Mouse (Mus musculus) kidney, embryonic 15.5 days (tissue): Measurements from ENCODE around the gene Pigk. TPM values are rescaled to one million over a fixed set of nuclear protein-coding genes. Genes with fewer than 3 reads are reported as not detected.

ENCODE experiments used
- ATAC-seq: fragments of 200-750 bp; cut with Nextera tagmentation; replicated peaks from 2 replicates; pipeline ENCODE4 v1.8.0; 2017; ENCODE audit warnings: moderate TSS enrichment; ENCODE audit not compliant: low FRiP score
- H3K27ac ChIP-seq: fragments of 300-500 bp; sonication (generic); 2 replicates; pipeline ENCODE4 v1.5.1; 2015; ENCODE audit warnings: mild to moderate bottlenecking, inconsistent platforms
- H3K27me3 ChIP-seq: fragments of 300-500 bp; sonication (generic); 2 replicates; pipeline ENCODE4 v1.6.1; 2015; ENCODE audit warnings: inconsistent platforms
- H3K36me3 ChIP-seq: fragments of 300-500 bp; sonication (generic); 2 replicates; pipeline ENCODE4 v1.6.1; 2015; ENCODE audit warnings: inconsistent platforms
- H3K4me1 ChIP-seq: fragments of 300-500 bp; sonication (generic); 2 replicates; pipeline ENCODE4 v1.6.1; 2015; ENCODE audit warnings: inconsistent platforms
- H3K4me2 ChIP-seq: fragments of 300-500 bp; sonication (generic); 2 replicates; pipeline ENCODE4 v1.6.1; 2015; ENCODE audit warnings: moderate library complexity, mild to moderate bottlenecking, inconsistent platforms
- H3K4me3 ChIP-seq: fragments of 300-500 bp; sonication (generic); replicated peaks from 2 replicates; pipeline ENCODE4 v1.5.1; 2015; ENCODE audit warnings: mild to moderate bottlenecking, inconsistent platforms
- H3K9ac ChIP-seq: fragments of 300-500 bp; sonication (generic); 2 replicates; pipeline ENCODE4 v1.6.1; 2015; ENCODE audit warnings: mild to moderate bottlenecking, inconsistent platforms
- H3K9me3 ChIP-seq: fragments of 300-500 bp; sonication (generic); replicated peaks from 2 replicates; pipeline ENCODE4 v1.6.1; 2016; ENCODE audit warnings: inconsistent platforms
- WGBS: fragments of 180-500 bp; shearing (Covaris S2); methylation state at CpG from one replicate; pipeline ENCODE4 v1.1.7; 2015; ENCODE audit warnings: mixed read lengths; 5-methylcytosine and 5-hydroxymethylcytosine counted together
- polyA plus RNA-seq: library from polyadenylated mRNA; unstranded; fragments of >200 nt; fragmentation: Nextera tagmentation; extraction: Ambion mirVana; gene quantifications from 2 replicates; pipeline ENCODE4 v1.2.1, GENCODE M21; 2015

The Pigk gene
- polyA plus RNA-seq, 1 experiment from 2014 or later, result 42.2 TPM

- no peak for ATAC-seq
- no peak overlapping the region for H3K27ac ChIP-seq
- H3K4me2 ChIP-seq, result no peak overlapping the region
- no peaks in the 10 kb centered on the region for H3K9me3 ChIP-seq
- no peaks in the 10 kb centered on the region for H3K36me3 ChIP-seq
- H3K9ac ChIP-seq, result no peak overlapping the region
- H3K4me1 ChIP-seq, result 0 out of 2 replicates have a peak, but pooled peaks cover 3% of the 10 kb centered on the region
- H3K4me3 ChIP-seq, result no peak overlapping the region
- no peaks in the 10 kb centered on the region for H3K27me3 ChIP-seq
- 82% methylated on average over 4 of the region's 4 CpGs for WGBS
Measured at GRCm38 (mm10) chr3:152956771-152957170, 242.9 kb downstream of the Pigk start.

DNA sequence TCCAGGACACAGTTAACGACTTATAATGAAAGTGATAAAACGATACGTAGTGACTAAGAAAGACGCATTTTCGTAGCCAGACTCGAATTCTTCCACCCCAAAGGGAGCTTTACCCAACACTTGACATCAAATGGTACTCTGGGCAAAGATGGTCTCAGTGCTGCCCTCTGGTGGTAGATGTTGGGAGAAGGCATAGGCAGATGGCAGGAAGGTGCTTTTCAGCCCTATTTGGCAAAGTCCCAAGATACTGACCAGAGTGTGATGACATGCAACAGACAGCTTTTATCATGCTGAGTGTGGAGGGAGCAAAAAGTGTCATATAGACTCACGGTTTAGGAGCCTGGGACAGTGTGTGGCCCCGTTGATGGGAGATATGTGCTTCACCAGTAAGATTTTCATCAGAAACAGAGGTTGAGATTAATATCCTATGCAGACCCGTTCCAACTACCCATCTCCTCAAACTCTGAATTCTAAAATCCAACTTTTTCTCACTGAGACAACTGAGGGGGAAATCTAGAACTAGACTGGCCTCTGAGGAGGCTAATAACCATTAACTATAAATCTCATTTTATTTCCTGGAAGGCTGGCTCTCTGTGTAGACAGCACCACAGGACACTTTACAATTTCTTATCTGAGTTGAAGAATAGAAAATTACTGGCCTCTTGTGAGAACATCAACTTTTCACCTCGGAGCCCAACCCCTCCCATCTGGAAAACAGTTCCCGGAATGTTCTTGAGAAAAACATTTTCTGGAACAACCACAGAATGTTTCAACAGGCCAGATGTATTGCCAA is 244.7 kb downstream of the Pigk start:
- no peaks in the 10 kb centered on the region for H3K36me3 ChIP-seq
- ATAC-seq, result no peak
- no peak overlapping the region for H3K27ac ChIP-seq
- no peaks in the 10 kb centered on the region for H3K27me3 ChIP-seq
- H3K9me3 ChIP-seq, result no peaks in the 10 kb centered on the region
- no peak overlapping the region for H3K4me3 ChIP-seq
- WGBS, result 71% methylated on average over 11 of the region's 11 CpGs
- H3K9ac ChIP-seq, result no peak overlapping the region
- no peak overlapping the region for H3K4me2 ChIP-seq
- H3K4me1 ChIP-seq, result no peaks in the 10 kb centered on the region

GRCm38 (mm10) chr3:152961855-152962376 is 248.0 kb downstream of the Pigk start:
- Histone ChIP-seq H3K9me3 (no peaks in the 10 kb centered on the region), H3K4me2 (no peak overlapping the region), H3K36me3 (no peaks in the 10 kb centered on the region), H3K27ac (no peak overlapping the region), H3K4me1 (no peaks in the 10 kb centered on the region), H3K27me3 (no peaks in the 10 kb centered on the region), H3K4me3 (no peak overlapping the region), H3K9ac (no peak overlapping the region)
- 56% methylated on average over 10 of the region's 10 CpGs for WGBS
- ATAC-seq, result no peak

DNA sequence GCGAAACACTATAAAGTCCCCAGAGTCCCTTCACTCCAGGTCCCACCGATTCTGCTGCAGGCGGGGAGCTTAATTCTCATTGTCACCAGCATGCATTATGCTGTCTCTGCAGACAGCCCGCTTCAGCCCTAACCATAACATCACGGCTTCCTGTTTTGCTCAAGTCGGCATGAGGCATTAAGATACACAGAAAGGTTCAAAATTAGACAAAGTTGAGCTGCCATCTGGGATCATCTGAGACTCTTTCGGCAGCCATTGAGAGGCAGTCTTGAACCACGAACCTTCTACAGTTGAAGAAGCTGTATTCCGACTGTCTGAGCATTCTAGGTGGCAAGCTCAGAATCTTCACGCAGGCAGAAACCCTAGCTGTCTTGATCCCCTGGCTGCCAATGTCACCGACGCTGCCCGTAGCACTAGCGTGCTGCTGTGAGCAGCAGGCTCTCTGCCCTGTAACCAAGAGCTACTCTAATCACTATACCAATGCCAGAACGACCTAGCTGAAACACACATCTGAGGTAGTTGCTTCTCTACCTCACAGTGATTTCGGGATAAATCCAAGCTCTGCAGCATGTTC is 256.0 kb downstream of the Pigk start:
- no peak overlapping the region for H3K27ac ChIP-seq
- H3K4me2 ChIP-seq, result no peak overlapping the region
- no peak for ATAC-seq
- no peak overlapping the region for H3K4me3 ChIP-seq
- 74% methylated on average over 16 of the region's 16 CpGs for WGBS
- no peaks in the 10 kb centered on the region for H3K27me3 ChIP-seq
- H3K4me1 ChIP-seq, result no peaks in the 10 kb centered on the region
- no peaks in the 10 kb centered on the region for H3K9me3 ChIP-seq
- no peaks in the 10 kb centered on the region for H3K36me3 ChIP-seq
- H3K9ac ChIP-seq, result no peak overlapping the region

DNA sequence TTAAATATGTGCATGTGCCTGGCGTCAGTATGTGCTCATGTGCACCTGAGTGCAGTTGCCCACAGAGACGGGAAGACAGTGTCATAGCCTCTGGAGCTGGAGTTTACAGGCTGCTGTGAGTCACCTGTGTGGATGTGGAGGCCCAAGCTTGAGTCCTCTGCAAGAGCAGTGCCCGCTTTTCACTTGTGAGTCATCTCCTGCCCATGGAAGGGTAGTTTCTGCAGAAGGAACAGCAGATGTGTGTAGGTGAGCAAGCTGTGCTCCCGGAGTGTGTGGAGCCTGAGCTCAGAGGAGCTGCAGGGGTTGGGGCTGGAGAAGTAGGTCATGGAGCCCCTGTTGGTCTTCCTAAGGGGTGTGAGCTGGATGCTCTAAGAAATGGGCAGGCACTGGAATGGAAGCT is 257.5 kb downstream of the Pigk start:
- Histone ChIP-seq H3K9ac (no peak overlapping the region), H3K4me3 (no peak overlapping the region), H3K27me3 (no peaks in the 10 kb centered on the region), H3K4me1 (no peaks in the 10 kb centered on the region), H3K4me2 (no peak overlapping the region), H3K27ac (no peak overlapping the region), H3K36me3 (no peaks in the 10 kb centered on the region), H3K9me3 (no peaks in the 10 kb centered on the region)
- ATAC-seq, result no peak
- WGBS, result 89% methylated on average over 4 of the region's 4 CpGs

- 70% methylated on average over 11 of the region's 11 CpGs for WGBS
- H3K27me3 ChIP-seq, result peaks cover 47% of the 10 kb centered on the region
- H3K4me2 ChIP-seq, result no peak overlapping the region
- H3K9me3 ChIP-seq, result no peaks in the 10 kb centered on the region
- peaks cover 24% of the 10 kb centered on the region for H3K4me1 ChIP-seq
- H3K4me3 ChIP-seq, result no peak overlapping the region
- ATAC-seq, result no peak
- no peaks in the 10 kb centered on the region for H3K36me3 ChIP-seq
- H3K27ac ChIP-seq, result no peak overlapping the region
- no peak overlapping the region for H3K9ac ChIP-seq
Measured at GRCm38 (mm10) chr3:152979481-152980092, 265.7 kb downstream of the Pigk start.

DNA sequence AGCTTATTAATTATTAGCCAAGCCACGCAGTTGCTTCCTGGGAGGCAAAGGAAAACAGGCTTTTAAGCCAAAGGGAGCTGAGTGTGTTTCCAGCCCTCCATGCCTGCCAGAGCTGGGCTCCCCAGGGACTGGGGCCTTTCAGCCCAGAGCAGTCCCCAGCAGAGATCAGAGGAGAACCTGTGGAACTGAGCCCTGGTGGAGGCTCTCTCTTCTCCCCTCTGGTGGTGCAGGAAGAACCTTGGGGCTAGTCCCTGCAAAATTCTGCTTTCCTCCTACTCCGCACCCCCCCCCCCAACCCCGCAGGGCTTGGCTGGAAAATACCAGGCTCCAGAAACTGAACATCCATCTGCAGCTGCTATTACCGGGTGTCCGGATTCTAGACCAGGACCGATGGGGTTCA is 266.5 kb downstream of the Pigk start:
- Histone ChIP-seq H3K9ac (no peak overlapping the region), H3K4me1 (peaks cover 24% of the 10 kb centered on the region), H3K9me3 (no peaks in the 10 kb centered on the region), H3K4me2 (peak overlapping the region; percentile 93), H3K27me3 (peaks cover 47% of the 10 kb centered on the region), H3K36me3 (no peaks in the 10 kb centered on the region), H3K27ac (no peak overlapping the region), H3K4me3 (peak overlapping the region; percentile 52)
- ATAC-seq, result peak; percentile 34
- 8% methylated on average over 6 of the region's 6 CpGs for WGBS

DNA sequence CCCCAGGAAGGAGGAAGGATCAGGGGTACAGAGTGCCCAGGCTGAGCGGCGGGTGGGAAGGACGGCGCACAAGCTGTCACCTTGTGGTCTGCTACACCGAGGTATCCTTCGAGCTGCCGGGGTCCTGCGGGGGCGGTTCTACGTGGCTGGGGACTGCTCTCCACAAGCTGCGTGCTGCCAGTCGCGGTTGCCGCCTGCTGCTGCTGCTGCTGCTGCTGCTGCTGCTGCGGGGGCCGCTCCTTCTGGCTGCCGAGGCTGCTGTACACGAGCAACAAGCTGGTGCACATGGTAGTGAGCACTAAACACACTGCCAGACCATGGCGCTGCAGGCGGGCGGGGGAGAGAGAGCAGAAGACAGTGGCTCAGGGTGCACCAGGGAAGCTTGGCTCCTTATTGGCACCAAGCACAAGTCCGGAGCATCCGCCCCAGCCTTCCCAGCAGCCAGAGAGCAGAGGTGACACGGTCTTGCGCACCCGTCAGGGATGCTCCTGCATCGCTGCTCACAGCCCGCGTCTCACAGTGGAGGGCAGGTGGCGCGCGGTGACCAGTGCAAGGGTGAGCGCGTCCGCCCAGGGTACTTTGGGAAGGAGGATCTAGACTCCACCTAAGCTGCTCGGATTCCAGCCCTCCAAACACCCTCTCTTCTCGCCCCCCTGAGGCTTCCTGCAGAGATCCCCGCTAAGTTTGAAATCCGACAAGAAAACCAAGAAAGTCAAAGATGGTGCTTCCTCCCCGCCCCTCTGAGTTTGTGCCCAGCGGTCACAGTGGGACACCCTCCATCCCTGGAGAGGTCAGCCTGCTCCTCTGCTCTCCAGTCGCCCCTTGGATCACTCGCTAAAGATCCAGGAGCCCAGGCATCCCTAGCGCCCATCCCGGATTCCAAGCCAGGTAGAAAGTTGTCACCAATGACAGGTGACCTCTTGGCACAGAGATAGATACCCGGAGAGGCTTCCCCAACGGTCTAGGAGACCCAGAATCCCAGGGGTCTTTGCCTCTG is 267.4 kb downstream of the Pigk start:
- H3K27me3 ChIP-seq, result peaks cover 47% of the 10 kb centered on the region
- ATAC-seq, result peak; percentile 86
- H3K4me3 ChIP-seq, result peak overlapping the region; percentile 52
- peak overlapping the region; percentile 93 for H3K4me2 ChIP-seq
- H3K9me3 ChIP-seq, result no peaks in the 10 kb centered on the region
- WGBS, result under 1% methylated on average over 45 of the region's 47 CpGs
- peak overlapping the region; percentile 32; the same call in 1 of the 2 replicates for H3K9ac ChIP-seq
- H3K36me3 ChIP-seq, result no peaks in the 10 kb centered on the region
- no peak overlapping the region for H3K27ac ChIP-seq
- H3K4me1 ChIP-seq, result peaks cover 24% of the 10 kb centered on the region

DNA sequence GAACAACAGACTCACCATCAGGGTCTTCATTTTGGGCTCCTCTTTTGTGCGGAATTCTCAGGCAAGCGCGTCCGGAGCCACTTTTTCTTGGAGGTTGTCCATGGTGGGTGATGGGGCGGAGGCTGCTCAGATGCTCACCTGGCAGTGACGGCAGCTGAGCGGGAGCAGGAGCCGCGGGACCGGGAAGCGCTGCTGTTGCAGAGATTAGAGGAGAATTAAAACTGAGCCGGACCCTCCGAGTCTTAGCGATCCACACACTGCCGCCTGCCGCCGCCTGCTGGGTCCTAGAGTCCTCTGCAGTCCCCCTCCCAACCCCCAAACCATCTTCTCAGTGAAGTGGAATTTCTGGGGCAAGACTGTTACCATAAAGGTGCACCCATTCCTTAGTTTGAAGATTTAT is 268.1 kb downstream of the Pigk start, which contains the start of gene St6galnac5:
Gene St6galnac5, minus strand, starts transcription at position 259 of the 400 bp plus-strand sequence.
- Histone ChIP-seq H3K4me1 (peaks cover 24% of the 10 kb centered on the region), H3K9ac (peak within 1 kb of the TSS; percentile 32; the same call in 1 of the 2 replicates), H3K36me3 (no peaks in the 10 kb centered on the region), H3K4me3 (peak within 1 kb of the TSS; percentile 52), H3K27me3 (peaks cover 47% of the 10 kb centered on the region), H3K27ac (no peak within 1 kb of the TSS), H3K4me2 (peak within 1 kb of the TSS; percentile 93), H3K9me3 (no peaks in the 10 kb centered on the region)
- under 1% methylated on average over 17 of the region's 17 CpGs for WGBS
- ATAC-seq, result 0 out of 2 replicates have a peak, but pooled peaks have one; percentile 31

DNA sequence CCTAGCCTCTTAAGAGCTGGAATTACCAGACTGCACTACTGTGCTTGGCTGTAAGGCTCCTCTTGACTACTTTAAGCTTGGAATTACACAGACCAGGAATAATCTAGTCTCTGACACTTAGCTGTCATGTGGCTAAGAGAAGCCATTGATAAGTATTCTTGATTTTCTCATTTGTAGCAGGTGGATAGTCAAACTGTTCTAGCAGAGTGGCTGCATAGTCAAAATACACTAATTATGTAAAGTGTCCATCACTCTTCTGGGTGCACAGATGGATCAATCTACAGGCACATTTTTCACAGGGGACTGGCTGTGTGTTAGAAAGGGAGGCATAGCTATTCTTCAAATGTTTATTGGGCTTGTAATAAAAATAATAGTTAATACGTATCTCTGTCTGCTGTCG is 276.9 kb downstream of the Pigk start:
- no peak for ATAC-seq
- no peaks in the 10 kb centered on the region for H3K9me3 ChIP-seq
- no peak overlapping the region for H3K9ac ChIP-seq
- H3K4me2 ChIP-seq, result no peak overlapping the region
- no peak overlapping the region for H3K4me3 ChIP-seq
- no peak overlapping the region for H3K27ac ChIP-seq
- no peaks in the 10 kb centered on the region for H3K4me1 ChIP-seq
- H3K27me3 ChIP-seq, result no peaks in the 10 kb centered on the region
- WGBS, result 77% methylated on average over 2 of the region's 2 CpGs
- H3K36me3 ChIP-seq, result no peaks in the 10 kb centered on the region

GRCm38 (mm10) chr3:152993608-152994007 is 279.7 kb downstream of the Pigk start:
- H3K9me3 ChIP-seq, result no peaks in the 10 kb centered on the region
- ATAC-seq, result no peak
- H3K9ac ChIP-seq, result no peak overlapping the region
- no peak overlapping the region for H3K4me3 ChIP-seq
- 71% methylated on average over 5 of the region's 5 CpGs for WGBS
- H3K27me3 ChIP-seq, result no peaks in the 10 kb centered on the region
- H3K27ac ChIP-seq, result no peak overlapping the region
- H3K4me2 ChIP-seq, result no peak overlapping the region
- H3K36me3 ChIP-seq, result no peaks in the 10 kb centered on the region
- 0 out of 2 replicates have a peak, but pooled peaks cover 3% of the 10 kb centered on the region for H3K4me1 ChIP-seq
